Mouse (Mus musculus): ENCODE results near the gene Stim2. TPM values are rescaled to one million over a fixed set of nuclear protein-coding genes. Genes with fewer than 3 reads are reported as not detected.

Stim2 gene
- total RNA-seq (2017): 17.2 and 19.4 TPM in 2 replicates

GRCm38 (mm10) chr5:53998146-53998742, at the start of gene Stim2:
TSS of gene Stim2 (plus strand) at chr5:53998499.
- peak; percentile 63 for ATAC-seq (replicated peaks; ENCODE audit: low read depth, poor library complexity, severe bottlenecking)

DNA sequence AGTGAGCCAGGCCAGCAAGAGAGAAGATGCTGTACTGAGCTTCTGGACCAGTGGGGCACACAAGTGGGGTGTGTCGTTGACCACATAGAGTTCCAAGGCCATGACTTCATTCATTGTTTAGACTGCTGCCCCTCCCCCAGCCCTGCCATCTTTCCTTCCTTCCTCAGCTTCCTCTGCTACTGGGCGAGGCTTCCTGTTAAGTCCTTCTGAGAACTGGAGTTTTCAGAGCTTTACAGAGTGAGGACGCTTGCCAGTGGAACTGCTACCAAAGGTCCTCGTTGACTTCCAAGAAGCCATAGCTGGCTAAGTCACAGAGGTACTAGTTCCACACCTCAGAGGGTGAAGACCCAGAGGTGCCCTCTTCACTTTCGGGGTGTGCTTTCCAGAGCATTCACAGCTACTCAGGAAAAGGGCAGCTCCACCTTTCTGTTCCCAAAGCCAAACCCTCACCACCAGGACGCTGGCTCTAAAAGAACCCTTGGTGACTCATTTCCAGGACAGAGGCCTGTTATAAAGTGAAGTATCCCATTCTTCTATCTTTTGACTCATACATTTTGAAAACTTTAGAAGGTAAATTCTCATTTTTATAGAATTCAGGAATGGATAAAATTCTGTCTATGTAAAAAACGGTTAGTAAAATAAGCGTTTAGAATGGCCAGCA, 49.6 kb upstream of the Stim2 start:
- no peak; the same call in 1 of the 2 replicates for ATAC-seq (replicated peaks; ENCODE audit: low read depth, poor library complexity, severe bottlenecking)

GRCm38 (mm10) chr5:53950189-53950588, 48.1 kb upstream of the Stim2 start:
- no peak for ATAC-seq (replicated peaks; ENCODE audit: low read depth, poor library complexity, severe bottlenecking)

DNA sequence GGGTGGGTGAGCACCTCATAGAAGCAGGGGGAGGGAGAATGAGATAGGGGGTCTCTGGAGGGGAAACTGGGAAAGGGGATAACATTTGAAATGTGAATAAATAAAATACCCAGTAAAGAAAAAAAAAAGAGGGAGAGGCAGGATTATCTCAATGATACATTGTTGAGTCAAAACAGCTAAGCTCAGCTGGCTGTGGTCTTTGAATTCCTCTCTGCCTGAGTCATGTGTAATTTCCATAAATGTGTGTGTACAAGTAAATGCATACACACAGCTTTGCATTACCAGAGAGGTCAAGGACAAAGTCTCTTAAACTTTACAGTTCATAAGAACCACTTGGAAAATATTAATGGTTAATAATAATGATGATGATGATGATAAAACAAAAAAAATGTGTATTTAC, 45.1 kb upstream of the Stim2 start:
- ATAC-seq (replicated peaks; ENCODE audit: low read depth, poor library complexity, severe bottlenecking): no peak

DNA sequence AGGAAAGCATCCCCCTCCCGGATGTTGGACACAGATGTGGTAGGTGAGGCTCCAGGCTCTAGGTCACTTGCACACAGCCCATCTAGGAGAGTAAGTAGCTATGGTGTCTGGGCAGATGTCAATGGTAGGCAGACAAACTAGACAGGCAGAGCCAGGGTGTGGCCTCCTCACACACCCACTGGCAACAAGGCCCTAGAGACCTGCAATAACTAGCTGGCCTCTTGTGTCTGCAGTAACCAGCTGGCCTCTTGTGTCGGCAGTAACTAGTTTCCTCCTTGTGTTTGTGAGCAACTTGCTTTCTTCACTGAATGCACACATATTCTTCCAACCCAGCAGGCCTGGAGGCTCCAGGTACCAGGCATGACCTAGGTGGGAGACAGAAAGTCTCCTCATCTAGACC, 44.5 kb upstream of the Stim2 start:
- no peak for ATAC-seq (replicated peaks; ENCODE audit: low read depth, poor library complexity, severe bottlenecking)

GRCm38 (mm10) chr5:53955966-53956365, 42.3 kb upstream of the Stim2 start:
- ATAC-seq (replicated peaks; ENCODE audit: low read depth, poor library complexity, severe bottlenecking): no peak

DNA sequence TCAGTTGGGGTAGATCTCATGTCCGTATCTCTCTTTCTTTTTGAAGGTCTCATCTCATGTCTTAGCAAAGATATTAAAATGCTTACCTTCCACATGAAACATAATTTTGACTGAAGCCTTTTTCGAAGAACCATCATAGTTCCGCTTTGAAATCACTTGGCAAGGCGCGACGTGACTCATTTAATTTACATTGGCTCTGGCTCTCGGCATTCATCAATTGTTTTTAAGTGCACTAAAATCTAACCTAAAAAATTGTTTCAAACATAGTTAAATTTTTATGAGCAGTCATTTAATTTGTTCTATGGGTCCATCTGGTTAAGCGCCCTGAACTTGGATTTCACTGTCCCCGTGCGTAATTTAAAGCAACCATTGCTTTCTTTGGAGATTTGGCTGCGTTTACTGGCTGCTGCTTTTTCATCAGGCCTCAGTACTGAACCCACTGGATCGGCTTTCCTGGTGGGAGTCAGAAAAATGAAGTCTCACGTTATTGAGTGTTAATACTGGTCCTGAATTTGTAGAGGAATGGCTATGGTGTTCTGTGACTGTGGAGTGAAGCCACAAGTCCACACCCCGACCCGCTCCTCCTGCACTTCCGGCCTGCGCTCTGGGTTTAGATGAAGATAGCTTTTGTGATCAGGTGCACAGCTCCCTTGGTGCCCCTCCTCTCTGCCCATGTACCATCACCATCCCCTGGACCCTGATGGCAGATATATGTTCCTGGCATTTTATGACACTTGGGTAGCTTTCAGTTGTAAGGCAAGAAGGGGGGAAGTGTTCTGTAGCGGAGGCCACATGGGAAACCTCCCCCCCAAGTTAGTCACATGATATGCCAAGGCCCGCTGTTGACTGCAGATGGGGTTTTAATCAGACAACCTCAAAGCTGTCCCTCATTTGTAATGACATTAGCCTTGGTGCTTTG, 41.6 kb upstream of the Stim2 start:
- ATAC-seq (replicated peaks; ENCODE audit: low read depth, poor library complexity, severe bottlenecking): no peak

- ATAC-seq (replicated peaks; ENCODE audit: low read depth, poor library complexity, severe bottlenecking): no peak
These were observed 41.0 kb upstream of the Stim2 start for GRCm38 (mm10) chr5:53957348-53957747.

- ATAC-seq (replicated peaks; ENCODE audit: low read depth, poor library complexity, severe bottlenecking): no peak
These were observed 37.1 kb upstream of the Stim2 start for GRCm38 (mm10) chr5:53961229-53961628.

DNA sequence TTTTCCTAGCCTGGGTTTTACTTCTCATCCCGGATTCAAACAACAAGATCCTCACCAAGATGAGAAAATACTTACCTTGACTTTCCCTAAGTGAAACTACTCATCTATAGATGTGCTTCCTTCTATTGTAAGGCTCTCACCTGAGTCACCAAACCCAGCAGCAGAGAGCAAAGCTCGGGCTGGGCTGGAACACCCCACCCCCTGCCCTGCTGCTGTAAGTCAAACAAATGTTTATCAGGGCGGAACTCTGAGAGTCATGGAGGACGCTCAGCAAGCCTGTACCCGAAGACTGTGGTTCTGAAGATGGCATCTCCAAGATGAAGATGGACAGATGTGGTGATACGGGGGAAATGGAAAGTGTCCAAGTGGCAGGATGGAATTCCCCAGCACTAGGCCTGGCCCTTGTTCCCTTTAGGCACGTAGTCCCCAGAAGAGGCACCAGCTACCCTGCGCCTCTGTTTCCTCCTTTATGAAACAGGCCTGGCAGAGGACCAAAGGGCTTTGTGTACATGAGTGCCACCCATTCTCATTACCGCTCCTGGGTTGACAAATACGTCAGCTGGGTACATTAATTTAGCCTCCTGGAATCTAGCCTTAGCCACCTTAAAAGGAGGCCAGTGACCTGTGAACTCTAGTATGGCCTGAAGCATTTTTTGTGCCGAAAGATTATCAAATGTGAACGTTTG, 36.3 kb upstream of the Stim2 start:
- ATAC-seq (replicated peaks; ENCODE audit: low read depth, poor library complexity, severe bottlenecking): peak; percentile 42

DNA sequence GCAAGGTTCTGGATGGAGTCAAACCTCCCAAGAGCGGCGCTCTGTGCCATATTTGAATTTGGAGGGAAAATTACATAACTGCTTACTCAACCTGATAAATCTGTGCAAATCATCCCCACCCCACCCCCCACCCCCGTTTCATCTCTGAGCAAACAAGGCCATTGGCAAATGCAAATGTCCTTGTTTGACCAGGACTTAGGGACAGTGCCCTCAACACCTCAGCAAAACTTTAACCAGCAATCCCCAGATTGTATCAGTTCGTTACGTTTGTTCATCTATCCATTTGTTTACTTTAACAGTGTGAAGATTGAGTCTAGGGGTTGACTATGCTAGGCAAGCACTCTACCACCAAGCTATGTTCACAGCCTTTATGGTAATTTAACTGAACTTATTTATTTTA, 32.6 kb upstream of the Stim2 start:
- no peak for ATAC-seq (replicated peaks; ENCODE audit: low read depth, poor library complexity, severe bottlenecking)

- no peak for ATAC-seq (replicated peaks; ENCODE audit: low read depth, poor library complexity, severe bottlenecking)
These were observed 30.7 kb upstream of the Stim2 start for GRCm38 (mm10) chr5:53967560-53967959.

DNA sequence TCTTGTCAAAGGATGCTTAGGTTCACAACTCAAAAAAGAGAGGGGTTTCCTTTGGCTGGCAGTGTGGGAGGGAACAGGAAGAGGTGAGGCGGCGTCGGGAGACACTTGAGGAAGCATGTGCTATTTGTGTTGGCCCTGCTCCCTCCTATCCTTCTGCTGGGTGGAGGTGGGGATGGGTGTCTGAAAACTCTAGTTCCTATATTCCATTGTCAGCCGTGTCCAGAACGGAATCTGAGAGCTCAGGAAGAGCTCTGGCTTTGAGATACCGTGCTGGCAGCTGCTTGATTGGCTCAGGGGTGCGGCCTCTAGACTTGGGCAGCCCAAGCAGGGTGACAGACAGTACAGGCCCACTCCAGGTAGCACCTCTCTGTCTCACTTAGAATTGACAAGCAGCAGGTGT, 28.1 kb upstream of the Stim2 start:
- peak; percentile 76 for ATAC-seq (replicated peaks; ENCODE audit: low read depth, poor library complexity, severe bottlenecking)

- no peak for ATAC-seq (replicated peaks; ENCODE audit: low read depth, poor library complexity, severe bottlenecking)
These were observed 27.1 kb upstream of the Stim2 start for GRCm38 (mm10) chr5:53971201-53971600.

GRCm38 (mm10) chr5:53972905-53973304, 25.4 kb upstream of the Stim2 start:
- ATAC-seq (replicated peaks; ENCODE audit: low read depth, poor library complexity, severe bottlenecking): no peak

- no peak for ATAC-seq (replicated peaks; ENCODE audit: low read depth, poor library complexity, severe bottlenecking)
These were observed 21.8 kb upstream of the Stim2 start for GRCm38 (mm10) chr5:53976497-53976896.

DNA sequence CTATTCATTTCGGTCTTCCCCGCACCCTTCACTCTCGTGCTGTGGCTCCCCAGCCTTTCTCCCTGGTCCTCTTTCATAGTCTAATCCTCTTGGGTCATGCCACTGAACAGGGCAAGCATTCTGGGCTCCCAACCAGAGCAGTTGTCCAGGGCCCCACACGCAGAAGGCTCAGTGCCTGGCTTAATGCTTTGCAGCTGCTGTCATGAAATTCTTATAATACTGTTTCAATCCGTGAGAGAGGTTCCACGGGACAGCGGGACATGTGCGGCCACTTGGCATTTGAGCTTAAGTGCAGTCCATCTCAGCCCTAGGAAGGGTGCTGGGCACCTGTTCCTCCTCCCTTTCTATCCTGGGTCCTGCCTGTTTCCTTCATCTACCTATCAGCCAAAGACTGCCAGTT, 21.2 kb upstream of the Stim2 start:
- ATAC-seq (replicated peaks; ENCODE audit: low read depth, poor library complexity, severe bottlenecking): no peak

DNA sequence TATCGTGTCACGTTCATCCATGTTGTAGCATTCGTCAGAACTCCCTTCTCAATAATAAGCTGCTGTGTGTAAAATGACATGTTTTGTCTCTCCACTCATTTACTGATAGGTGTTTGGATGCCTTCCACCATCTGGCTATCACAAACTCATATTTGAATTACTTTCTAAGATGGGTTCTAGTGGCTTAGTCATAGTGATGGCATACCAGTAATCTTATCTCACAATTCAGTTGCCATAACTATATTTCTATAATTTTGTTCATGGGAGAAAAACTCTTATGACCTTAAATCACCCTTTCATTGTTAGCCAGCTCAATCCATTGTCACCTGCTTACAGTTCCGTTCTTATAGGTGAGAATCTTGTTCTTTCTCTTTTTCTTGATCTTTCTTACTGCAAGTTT, 14.9 kb upstream of the Stim2 start:
- ATAC-seq (replicated peaks; ENCODE audit: low read depth, poor library complexity, severe bottlenecking): no peak

DNA sequence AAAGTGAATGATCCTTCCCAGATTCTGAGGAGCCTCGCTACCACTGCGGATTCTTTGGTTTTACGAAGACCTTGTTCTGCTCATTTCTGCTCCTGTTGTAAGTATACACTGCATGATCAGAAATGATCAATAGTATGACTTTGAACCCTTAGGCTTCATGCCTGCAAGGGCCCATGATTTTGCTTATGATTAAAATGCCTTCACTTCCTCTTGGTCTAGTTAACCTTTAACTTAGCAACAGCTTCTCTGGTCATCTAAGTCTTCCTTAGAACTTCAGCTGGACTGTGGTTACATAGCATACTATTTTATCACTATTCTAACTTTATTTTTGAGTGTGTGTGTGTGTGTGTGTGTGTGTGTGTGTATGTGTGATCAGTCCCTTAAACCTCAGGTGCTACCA, 12.7 kb upstream of the Stim2 start:
- no peak for ATAC-seq (replicated peaks; ENCODE audit: low read depth, poor library complexity, severe bottlenecking)

GRCm38 (mm10) chr5:53987496-53987895, 10.8 kb upstream of the Stim2 start:
- ATAC-seq (replicated peaks; ENCODE audit: low read depth, poor library complexity, severe bottlenecking): no peak

DNA sequence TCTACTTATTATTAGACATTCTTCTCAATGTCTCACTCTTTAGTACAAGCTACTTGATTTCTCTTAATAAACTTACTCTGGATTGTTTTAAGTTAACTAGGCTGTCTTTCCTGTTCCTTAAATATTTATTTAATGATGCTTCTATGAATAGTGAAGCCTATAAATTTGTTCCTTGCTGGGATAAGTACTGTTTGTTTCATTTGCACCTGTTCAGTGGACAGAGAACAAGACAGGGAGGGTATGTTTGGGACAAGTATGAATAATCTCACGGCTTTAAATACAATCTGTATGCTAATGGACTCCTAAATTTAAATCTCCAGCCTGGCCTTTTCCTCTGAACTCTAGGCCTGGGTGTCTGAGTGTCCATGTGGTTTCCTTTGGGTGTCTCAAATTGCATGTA, 10.2 kb upstream of the Stim2 start:
- ATAC-seq (replicated peaks; ENCODE audit: low read depth, poor library complexity, severe bottlenecking): no peak

All from common myeloid progenitor, adult 5-6 weeks (primary cell).